Mouse (Mus musculus): Measurements from ENCODE around the gene Vps13d. TPM values are rescaled to one million over a fixed set of nuclear protein-coding genes. Genes with fewer than 3 reads are reported as not detected.

Gene Vps13d
- polyA plus RNA-seq, 1 experiment from 2014 or later = 9.5 TPM

- 75% methylated on average over 5 of the region's 5 CpGs for WGBS
- Histone ChIP-seq H3K9me3 (replicated peaks; ENCODE audit: control insufficient read depth, low read length) (no peaks in the 10 kb centered on the region), H3K27me3 (ENCODE audit: control insufficient read depth, insufficient read depth, low read length) (no peaks in the 10 kb centered on the region), H3K4me2 (ENCODE audit: low read depth, low read length) (no peak overlapping the region), H3K9ac (ENCODE audit: low read length) (no peak overlapping the region), H3K36me3 (ENCODE audit: control insufficient read depth, insufficient read depth, low read length) (0 out of 2 replicates have a peak, but pooled peaks cover 8% of the 10 kb centered on the region), H3K4me3 (replicated peaks; ENCODE audit: low read length) (no peak overlapping the region), H3K4me1 (ENCODE audit: control insufficient read depth, insufficient read depth, low read length) (peaks cover 28% of the 10 kb centered on the region), H3K27ac (ENCODE audit: low read length) (no peak overlapping the region)
- ATAC-seq (ENCODE audit: insufficient read depth, low FRiP score) = no peak
These were observed 146.8 kb downstream of the Vps13d start for GRCm38 (mm10) chr4:145047964-145048363.

- Histone ChIP-seq H3K27me3 (ENCODE audit: control insufficient read depth, insufficient read depth, low read length) (no peaks in the 10 kb centered on the region), H3K4me1 (ENCODE audit: control insufficient read depth, insufficient read depth, low read length) (peaks cover 18% of the 10 kb centered on the region), H3K9ac (ENCODE audit: low read length) (no peak overlapping the region), H3K9me3 (replicated peaks; ENCODE audit: control insufficient read depth, low read length) (no peaks in the 10 kb centered on the region), H3K4me3 (replicated peaks; ENCODE audit: low read length) (no peak overlapping the region), H3K27ac (ENCODE audit: low read length) (no peak overlapping the region), H3K4me2 (ENCODE audit: low read depth, low read length) (no peak overlapping the region), H3K36me3 (ENCODE audit: control insufficient read depth, insufficient read depth, low read length) (0 out of 2 replicates have a peak, but pooled peaks cover 3% of the 10 kb centered on the region)
- 69% methylated on average over 8 of the region's 8 CpGs for WGBS
- no peak for ATAC-seq (ENCODE audit: insufficient read depth, low FRiP score)
These were observed 148.8 kb downstream of the Vps13d start for GRCm38 (mm10) chr4:145046032-145046401.

GRCm38 (mm10) chr4:145045312-145046031, 149.3 kb downstream of the Vps13d start:
- H3K36me3 ChIP-seq (ENCODE audit: control insufficient read depth, insufficient read depth, low read length) = 0 out of 2 replicates have a peak, but pooled peaks cover 3% of the 10 kb centered on the region
- no peaks in the 10 kb centered on the region for H3K9me3 ChIP-seq (replicated peaks; ENCODE audit: control insufficient read depth, low read length)
- H3K4me3 ChIP-seq (replicated peaks; ENCODE audit: low read length) = no peak overlapping the region
- peaks cover 13% of the 10 kb centered on the region for H3K4me1 ChIP-seq (ENCODE audit: control insufficient read depth, insufficient read depth, low read length)
- no peak overlapping the region for H3K27ac ChIP-seq (ENCODE audit: low read length)
- ATAC-seq (ENCODE audit: insufficient read depth, low FRiP score) = no peak
- WGBS = 64% methylated on average over 5 of the region's 5 CpGs
- no peaks in the 10 kb centered on the region for H3K27me3 ChIP-seq (ENCODE audit: control insufficient read depth, insufficient read depth, low read length)
- no peak overlapping the region for H3K4me2 ChIP-seq (ENCODE audit: low read depth, low read length)
- no peak overlapping the region for H3K9ac ChIP-seq (ENCODE audit: low read length)

- Histone ChIP-seq H3K27ac (ENCODE audit: low read length) (no peak overlapping the region), H3K4me1 (ENCODE audit: control insufficient read depth, insufficient read depth, low read length) (peaks cover 14% of the 10 kb centered on the region), H3K36me3 (ENCODE audit: control insufficient read depth, insufficient read depth, low read length) (0 out of 2 replicates have a peak, but pooled peaks cover 3% of the 10 kb centered on the region), H3K27me3 (ENCODE audit: control insufficient read depth, insufficient read depth, low read length) (no peaks in the 10 kb centered on the region), H3K4me3 (replicated peaks; ENCODE audit: low read length) (no peak overlapping the region), H3K9ac (ENCODE audit: low read length) (no peak overlapping the region), H3K9me3 (replicated peaks; ENCODE audit: control insufficient read depth, low read length) (no peaks in the 10 kb centered on the region), H3K4me2 (ENCODE audit: low read depth, low read length) (no peak overlapping the region)
- 74% methylated on average over 6 of the region's 6 CpGs for WGBS
- ATAC-seq (ENCODE audit: insufficient read depth, low FRiP score) = no peak
These were observed 153.5 kb downstream of the Vps13d start for GRCm38 (mm10) chr4:145041223-145041870.

GRCm38 (mm10) chr4:145037631-145038416, 157.0 kb downstream of the Vps13d start:
- no peak for ATAC-seq (ENCODE audit: insufficient read depth, low FRiP score)
- no peak overlapping the region for H3K9ac ChIP-seq (ENCODE audit: low read length)
- H3K4me2 ChIP-seq (ENCODE audit: low read depth, low read length) = no peak overlapping the region
- H3K4me3 ChIP-seq (replicated peaks; ENCODE audit: low read length) = no peak overlapping the region
- no peaks in the 10 kb centered on the region for H3K27me3 ChIP-seq (ENCODE audit: control insufficient read depth, insufficient read depth, low read length)
- WGBS = 60% methylated on average over 5 of the region's 5 CpGs
- peak overlapping the region; percentile 3; the same call in 1 of the 2 replicates for H3K27ac ChIP-seq (ENCODE audit: low read length)
- no peaks in the 10 kb centered on the region for H3K36me3 ChIP-seq (ENCODE audit: control insufficient read depth, insufficient read depth, low read length)
- H3K4me1 ChIP-seq (ENCODE audit: control insufficient read depth, insufficient read depth, low read length) = peaks cover 39% of the 10 kb centered on the region
- H3K9me3 ChIP-seq (replicated peaks; ENCODE audit: control insufficient read depth, low read length) = no peaks in the 10 kb centered on the region

- Histone ChIP-seq H3K27me3 (ENCODE audit: control insufficient read depth, insufficient read depth, low read length) (no peaks in the 10 kb centered on the region), H3K4me2 (ENCODE audit: low read depth, low read length) (no peak overlapping the region), H3K4me1 (ENCODE audit: control insufficient read depth, insufficient read depth, low read length) (peaks cover 40% of the 10 kb centered on the region), H3K9me3 (replicated peaks; ENCODE audit: control insufficient read depth, low read length) (no peaks in the 10 kb centered on the region), H3K27ac (ENCODE audit: low read length) (no peak overlapping the region), H3K4me3 (replicated peaks; ENCODE audit: low read length) (no peak overlapping the region), H3K36me3 (ENCODE audit: control insufficient read depth, insufficient read depth, low read length) (no peaks in the 10 kb centered on the region), H3K9ac (ENCODE audit: low read length) (no peak overlapping the region)
- ATAC-seq (ENCODE audit: insufficient read depth, low FRiP score) = no peak
- 59% methylated on average over 3 of the region's 3 CpGs for WGBS
These were observed 157.8 kb downstream of the Vps13d start for GRCm38 (mm10) chr4:145037006-145037405.

GRCm38 (mm10) chr4:145035450-145035849, 159.4 kb downstream of the Vps13d start:
- Histone ChIP-seq H3K4me3 (replicated peaks; ENCODE audit: low read length) (no peak overlapping the region), H3K27me3 (ENCODE audit: control insufficient read depth, insufficient read depth, low read length) (no peaks in the 10 kb centered on the region), H3K4me2 (ENCODE audit: low read depth, low read length) (no peak overlapping the region), H3K9me3 (replicated peaks; ENCODE audit: control insufficient read depth, low read length) (no peaks in the 10 kb centered on the region), H3K27ac (ENCODE audit: low read length) (peak overlapping the region; percentile 51; the same call in 1 of the 2 replicates), H3K9ac (ENCODE audit: low read length) (no peak overlapping the region), H3K36me3 (ENCODE audit: control insufficient read depth, insufficient read depth, low read length) (no peaks in the 10 kb centered on the region), H3K4me1 (ENCODE audit: control insufficient read depth, insufficient read depth, low read length) (peaks cover 39% of the 10 kb centered on the region)
- ATAC-seq (ENCODE audit: insufficient read depth, low FRiP score) = no peak
- WGBS = 50% methylated on average over 3 of the region's 3 CpGs

- Histone ChIP-seq H3K27ac (ENCODE audit: low read length) (peak overlapping the region; percentile 51), H3K36me3 (ENCODE audit: control insufficient read depth, insufficient read depth, low read length) (no peaks in the 10 kb centered on the region), H3K27me3 (ENCODE audit: control insufficient read depth, insufficient read depth, low read length) (no peaks in the 10 kb centered on the region), H3K4me1 (ENCODE audit: control insufficient read depth, insufficient read depth, low read length) (peaks cover 39% of the 10 kb centered on the region), H3K9me3 (replicated peaks; ENCODE audit: control insufficient read depth, low read length) (no peaks in the 10 kb centered on the region), H3K9ac (ENCODE audit: low read length) (no peak overlapping the region; the same call in 1 of the 2 replicates), H3K4me2 (ENCODE audit: low read depth, low read length) (no peak overlapping the region), H3K4me3 (replicated peaks; ENCODE audit: low read length) (no peak overlapping the region)
- WGBS = 6% methylated on average over 11 of the region's 11 CpGs
- peak; percentile 48; the same call in 1 of the 2 replicates for ATAC-seq (ENCODE audit: insufficient read depth, low FRiP score)
These were observed 160.1 kb downstream of the Vps13d start for GRCm38 (mm10) chr4:145034506-145035243.
